7 mouse cellular contexts compared by ENCODE assay signal in genomic region chrX:6399193-6399592, GRCm38 (mm10). TPM values are rescaled to one million over a fixed set of nuclear protein-coding genes. Genes with fewer than 3 reads are reported as not detected.
A peak's percentile ranks its signal among the peaks of the same experiment; 100 is the strongest.
DNase-seq lines count a peak whose midpoint lies in the region; ATAC-seq and TF ChIP-seq lines count a peak whose summit lies in the region.

No protein-coding gene starts in this region.

- H3K4me1 ChIP-seq in lung, embryonic 14.5 days (ENCODE audit: insufficient read depth) = no peaks in the 10 kb centered on the region
- no peaks in the 10 kb centered on the region for H3K4me1 ChIP-seq in forebrain, embryonic 14.5 days (ENCODE audit: control insufficient read depth, insufficient read depth, low read length)
- H3K4me1 ChIP-seq in limb, embryonic 14.5 days (ENCODE audit: control insufficient read depth, insufficient read depth, low read length) = peaks cover 7% of the 10 kb centered on the region
- no peaks in the 10 kb centered on the region for H3K4me1 ChIP-seq in stomach, embryonic 14.5 days (ENCODE audit: control insufficient read depth, insufficient read depth, low read length)

- no peaks in the 10 kb centered on the region for H3K9me3 ChIP-seq in lung, embryonic 14.5 days (ENCODE audit: low read depth, low read length)
- no peaks in the 10 kb centered on the region for H3K9me3 ChIP-seq in forebrain, embryonic 14.5 days (replicated peaks; ENCODE audit: control insufficient read depth, low read length)
- H3K9me3 ChIP-seq in limb, embryonic 14.5 days (ENCODE audit: control insufficient read depth, low read length) = no peaks in the 10 kb centered on the region
- H3K9me3 ChIP-seq in stomach, embryonic 14.5 days (ENCODE audit: control insufficient read depth, low read depth, low read length) = no peaks in the 10 kb centered on the region

- no peak; the same call in 1 of the 2 replicates for ATAC-seq in lung, embryonic 14.5 days (ENCODE audit: insufficient read depth)
- no peak; the same call in 1 of the 2 replicates for ATAC-seq in forebrain, embryonic 14.5 days
- no peak for ATAC-seq in limb, embryonic 14.5 days (ENCODE audit: low FRiP score, low read depth)
- no peak for ATAC-seq in stomach, embryonic 14.5 days (ENCODE audit: insufficient number of reproducible peaks, insufficient read depth, low FRiP score, low read depth)

- H3K27me3 ChIP-seq in lung, embryonic 14.5 days (ENCODE audit: insufficient read depth, low read length) = no peaks in the 10 kb centered on the region
- no peaks in the 10 kb centered on the region for H3K27me3 ChIP-seq in forebrain, embryonic 14.5 days (replicated peaks; ENCODE audit: control insufficient read depth, insufficient read depth, low read length)
- H3K27me3 ChIP-seq in limb, embryonic 14.5 days (ENCODE audit: control insufficient read depth, insufficient read depth, low read length) = no peaks in the 10 kb centered on the region
- no peaks in the 10 kb centered on the region for H3K27me3 ChIP-seq in stomach, embryonic 14.5 days (ENCODE audit: control insufficient read depth, insufficient read depth, low read length)

- no peak for TF ChIP-seq CTCF in lung, embryonic 14.5 days (IDR thresholded peaks at IDR 0.05; ENCODE audit: low read depth)

- TF ChIP-seq POLR2A in limb, embryonic 14.5 days (IDR thresholded peaks at IDR 0.05; ENCODE audit: borderline replicate concordance, extremely low read depth, insufficient read depth, insufficient read length) = no peak

- peak overlapping the region; percentile 76 for H3K27ac ChIP-seq in lung, embryonic 14.5 days (ENCODE audit: low read depth)
- H3K27ac ChIP-seq in forebrain, embryonic 14.5 days (ENCODE audit: low read depth, low read length) = 0 out of 2 replicates have a peak overlapping the region, but pooled peaks have one; percentile 11
- peak overlapping the region; percentile 76 for H3K27ac ChIP-seq in limb, embryonic 14.5 days (replicated peaks; ENCODE audit: low read depth, low read length)
- peak overlapping the region; percentile 61; the same call in 1 of the 2 replicates for H3K27ac ChIP-seq in stomach, embryonic 14.5 days (ENCODE audit: low read length)

- 29% methylated on average over 1 of the region's 1 CpGs for WGBS in lung, embryonic 14.5 days
- 25% methylated on average over 1 of the region's 1 CpGs for WGBS in forebrain, embryonic 14.5 days
- WGBS in limb, embryonic 14.5 days = 58% methylated on average over 1 of the region's 1 CpGs
- 57% methylated on average over 1 of the region's 1 CpGs for whole genome bisulfite sequencing in stomach, embryonic 14.5 days

- peak overlapping the region; percentile 58 for H3K4me2 ChIP-seq in lung, embryonic 14.5 days
- peak overlapping the region; percentile 61 for H3K4me2 ChIP-seq in forebrain, embryonic 14.5 days (ENCODE audit: low read length)
- peak overlapping the region; percentile 46 for H3K4me2 ChIP-seq in limb, embryonic 14.5 days (replicated peaks; ENCODE audit: low read depth, low read length, severe bottlenecking)
- H3K4me2 ChIP-seq in stomach, embryonic 14.5 days (replicated peaks; ENCODE audit: low read depth, low read length) = peak overlapping the region; percentile 36

- peak overlapping the region; percentile 58 for H3K4me3 ChIP-seq in lung, embryonic 14.5 days (ENCODE audit: low read depth, low read length)
- H3K4me3 ChIP-seq in forebrain, embryonic 14.5 days (ENCODE audit: low read depth, low read length) = peak overlapping the region; percentile 52
- H3K4me3 ChIP-seq in limb, embryonic 14.5 days (replicated peaks; ENCODE audit: low read length) = peak overlapping the region; percentile 57
- H3K4me3 ChIP-seq in stomach, embryonic 14.5 days (ENCODE audit: low read depth, low read length) = peak overlapping the region; percentile 56

- DNase-seq in lung, embryonic 14.5 days = no peak
- no peak for DNase-seq in lung, adult 18-20 months
- DNase-seq in forebrain, embryonic 14.5 days (ENCODE audit: low spot score) = no peak
- DNase-seq in limb, embryonic 14.5 days (ENCODE audit: low spot score) = no peak
- DNase-seq in spleen, postnatal 14 days (ENCODE audit: low spot score in 2 of 2) = no peak
- no peak for DNase-seq in lung, postnatal 10 days

- H3K36me3 ChIP-seq in lung, embryonic 14.5 days (ENCODE audit: insufficient read depth) = no peaks in the 10 kb centered on the region
- H3K36me3 ChIP-seq in forebrain, embryonic 14.5 days (ENCODE audit: control insufficient read depth, insufficient read depth, low read length) = no peaks in the 10 kb centered on the region
- no peaks in the 10 kb centered on the region for H3K36me3 ChIP-seq in limb, embryonic 14.5 days (ENCODE audit: control insufficient read depth, insufficient read depth, low read length)
- H3K36me3 ChIP-seq in stomach, embryonic 14.5 days (ENCODE audit: control insufficient read depth, insufficient read depth, low read length) = no peaks in the 10 kb centered on the region

- peak overlapping the region; percentile 16; the same call in 1 of the 2 replicates for H3K9ac ChIP-seq in lung, embryonic 14.5 days
- peak overlapping the region; percentile 67 for H3K9ac ChIP-seq in forebrain, embryonic 14.5 days (ENCODE audit: low read length)
- peak overlapping the region; percentile 38; the same call in 1 of the 2 replicates for H3K9ac ChIP-seq in limb, embryonic 14.5 days (ENCODE audit: low read depth, low read length, severe bottlenecking)
- H3K9ac ChIP-seq in stomach, embryonic 14.5 days (replicated peaks; ENCODE audit: low read depth, low read length) = no peak overlapping the region

RNA-seq across cellular contexts. Expression of gene Shroom4, which starts 0.5 kb away (rescaled TPM):
- polyA plus RNA-seq in lung, embryonic 14.5 days (2014; fragmentation: Nextera tagmentation; extraction: Ambion mirVana) = 12.7 TPM in 2 replicates
- polyA plus RNA-seq in forebrain, embryonic 14.5 days (2014; fragmentation: Nextera tagmentation; extraction: Ambion mirVana) = 1.7 and 1.8 TPM in 2 replicates
- polyA plus RNA-seq in limb, embryonic 14.5 days (2012; rRNA removed) = 6.8 and 8.1 TPM in 2 replicates
- 7.3 and 10.1 TPM in 2 replicates for polyA plus RNA-seq in limb, embryonic 14.5 days (2014; fragmentation: Nextera tagmentation; extraction: Ambion mirVana)
- 6.1 and 6.7 TPM in 2 replicates for polyA plus RNA-seq in stomach, embryonic 14.5 days (2014; fragmentation: Nextera tagmentation; extraction: Ambion mirVana)

Comparison
In these comparisons a context has a peak if more than half of its experiments do, and no peak if none do; other contexts are left out.
1. H3K27ac ChIP-seq: peak in every context shown above with its lines; median percentile 76 in lung, embryonic 14.5 days; 76 in limb, embryonic 14.5 days; 61 in stomach, embryonic 14.5 days; 11 in forebrain, embryonic 14.5 days.